Mouse (Mus musculus) testis, adult 2 months (tissue): Measurements from ENCODE around the gene Gm10130.

Experiments used
- CTCF ChIP-seq: fragments of 200-500 bp; IDR thresholded peaks from 2 replicates; pipeline ENCODE4 v1.5.1; 2012; ENCODE audit warnings: low read depth, mild to moderate bottlenecking, inconsistent platforms, low read length, moderate library complexity; ENCODE audit not compliant: control insufficient read depth, insufficient read depth, insufficient replicate concordance
- POLR2A ChIP-seq: fragments of 200-500 bp; IDR thresholded peaks from 2 replicates; pipeline ENCODE4 v1.6.1; 2012; ENCODE audit warnings: low read depth, mild to moderate bottlenecking, inconsistent platforms, low read length, moderate library complexity; ENCODE audit not compliant: control insufficient read depth

DNA sequence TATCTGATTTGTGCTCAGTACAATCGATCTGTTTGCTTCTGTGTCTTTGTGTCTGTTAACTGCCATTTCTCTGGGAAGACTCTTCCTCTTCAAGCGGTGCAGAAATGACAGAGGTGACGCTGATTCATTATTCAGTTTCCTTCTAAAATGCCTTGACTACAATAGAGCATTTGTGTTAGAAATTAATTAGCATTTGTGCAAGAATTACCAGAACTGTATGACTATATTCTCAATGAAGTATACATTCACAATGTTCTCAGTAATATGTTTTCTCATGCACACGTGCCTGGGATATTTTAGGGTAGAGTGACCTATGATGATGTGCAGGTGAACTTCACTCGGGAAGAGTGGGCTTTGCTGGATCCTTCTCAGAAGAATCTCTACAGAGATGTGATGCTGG lies at the start of gene Gm10130:
- TF ChIP-seq POLR2A (no peak), CTCF (no peak)
